Mouse (Mus musculus) T-cell, adult 66 days (primary cell): ENCODE data around the gene Ccdc124. TPM values are rescaled to one million over a fixed set of nuclear protein-coding genes. Genes with fewer than 3 reads are reported as not detected.

ENCODE experiments used
- total RNA-seq, 2 experiments: library from RNA; stranded (reverse); gene quantifications; 3 replicates in 1 of 2; 4 replicates in 1 of 2; pipeline ENCODE4 v1.2.4; 2023

Ccdc124 gene
- 10 to 100 TPM; 36.5 to 43.1 TPM for total RNA-seq

GRCm38 (mm10) chr8:70873364-70873985, at the start of gene Ccdc124:
Ccdc124 (minus strand) TSS chr8:70873935.

GRCm38 (mm10) chr8:70905831-70906736, 32.3 kb upstream of the Ccdc124 start, which contains the start of gene Map1s:
Map1s (plus strand) TSS chr8:70905932.

GRCm38 (mm10) chr8:70897021-70897680, 23.4 kb upstream of the Ccdc124 start, which contains the start of gene Rpl18a:
Rpl18a (minus strand) TSS chr8:70897412.

GRCm38 (mm10) chr8:70892022-70892895, 18.5 kb upstream of the Ccdc124 start, which contains the start of gene Slc5a5:
Slc5a5 (minus strand) TSS chr8:70892757.

GRCm38 (mm10) chr8:70862824-70863641, 10.7 kb downstream of the Ccdc124 start, which contains the start of gene Kcnn1:
Kcnn1 (minus strand) TSS chr8:70863258.

GRCm38 (mm10) chr8:70839408-70840351, 34.1 kb downstream of the Ccdc124 start, which contains the start of gene Arrdc2:
Arrdc2 (minus strand) TSS chr8:70839720.

Other genes starting within 250 kb of the Ccdc124 start
- not detected for gene Gdf15, start 241.5 kb downstream of the Ccdc124 start, total RNA-seq
- gene Pgpep1, start 213.5 kb downstream of the Ccdc124 start, total RNA-seq, result 1 to 10 TPM; 2.6 to 3.7 TPM
- gene Lsm4, start 200.7 kb downstream of the Ccdc124 start, total RNA-seq, result 100 to 1,000 TPM; 133 to 142 TPM
- 100 to 1,000 TPM; 758 to 827 TPM for gene Jund, start 175.0 kb downstream of the Ccdc124 start, total RNA-seq
- 1 to 10 TPM; 3.7 to 7.6 TPM for gene Iqcn, start 170.5 kb downstream of the Ccdc124 start, total RNA-seq
- gene Gm3336, start 155.4 kb downstream of the Ccdc124 start, total RNA-seq, result not detected
- gene Pde4c, start 150.2 kb downstream of the Ccdc124 start, total RNA-seq, result under 1 TPM; 0.32 to 0.47 TPM
- 1 to 10 TPM; 6.0 to 6.4 TPM for gene Rab3a, start 119.3 kb downstream of the Ccdc124 start, total RNA-seq
- gene Mpv17l2, start 113.0 kb downstream of the Ccdc124 start, total RNA-seq, result 10 to 100 TPM; 20.7 to 25.0 TPM
- 10 to 100 TPM; 14.2 to 17.2 TPM for gene Pik3r2, start 97.2 kb downstream of the Ccdc124 start, total RNA-seq
- 100 to 1,000 TPM; 188 to 190 TPM for gene Mast3, start 68.9 kb downstream of the Ccdc124 start, total RNA-seq
- gene Il12rb1, start 65.5 kb downstream of the Ccdc124 start, total RNA-seq, result 10 to 100 TPM in 1 of 2 experiments, 1 to 10 TPM in 1; 8.1 to 19.1 TPM
- gene Arrdc2, start 34.2 kb downstream of the Ccdc124 start, total RNA-seq, result 10 to 100 TPM; 36.5 to 42.1 TPM
- gene Kcnn1, start 10.7 kb downstream of the Ccdc124 start, total RNA-seq, result not detected
- not detected for gene Slc5a5, start 18.8 kb upstream of the Ccdc124 start, total RNA-seq
- 1,000 to 10,000 TPM; 4,919 to 4,946 TPM for gene Rpl18a, start 23.5 kb upstream of the Ccdc124 start, total RNA-seq
- 10 to 100 TPM; 61.1 to 74.6 TPM for gene Map1s, start 32.0 kb upstream of the Ccdc124 start, total RNA-seq